Mouse (Mus musculus) adrenal gland, adult (tissue): ENCODE measurements around the gene Gpc5.

Source experiments
- DNase-seq, 2 experiments: peaks; one replicate each; pipeline ENCODE4 v3.0.0; 2022 to 2023; ENCODE audit warnings: low spot score in 1 of 2; ENCODE audit not compliant: inconsistent age in 2 of 2

The Gpc5 gene

DNA sequence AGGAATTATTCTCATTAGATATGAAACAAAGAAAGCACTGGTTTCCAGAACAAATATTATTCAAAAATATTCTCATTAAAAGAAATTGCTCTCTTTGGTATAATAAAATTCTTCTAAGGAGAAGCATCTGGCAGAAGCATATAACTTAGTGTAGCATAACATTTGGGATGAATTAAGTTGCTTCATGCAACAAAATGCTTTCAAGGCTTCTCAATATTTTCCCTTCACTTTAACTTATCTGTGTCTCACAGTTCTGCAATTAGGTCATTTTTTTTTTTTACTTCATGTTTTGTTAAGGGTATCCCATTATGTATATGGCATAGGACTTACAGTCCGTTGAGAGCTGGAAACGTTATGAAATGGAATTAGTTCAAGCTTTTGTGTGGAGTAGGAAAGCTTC lies 250.6 kb downstream of the Gpc5 start:
- DNase-seq = no peak

DNA sequence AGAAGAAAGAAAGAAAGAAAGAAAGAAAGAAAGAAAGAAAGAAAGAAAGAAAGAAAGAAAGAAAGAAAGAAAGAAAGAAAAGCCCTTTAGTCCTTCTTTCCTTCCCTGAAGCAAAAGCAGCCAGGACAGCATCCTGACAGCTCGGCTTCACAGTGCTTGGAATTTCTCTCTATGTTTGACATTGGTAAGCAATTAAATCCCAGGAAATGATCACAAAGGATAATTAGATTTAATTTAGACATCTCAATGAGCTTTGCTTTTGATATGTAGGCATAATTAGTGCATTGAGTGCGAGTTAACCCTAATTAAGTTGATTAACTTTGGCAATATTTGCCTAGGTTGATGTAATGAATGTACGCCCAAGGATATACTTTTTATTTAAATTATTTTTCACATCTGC lies 257.4 kb downstream of the Gpc5 start:
- no peak for DNase-seq

DNA sequence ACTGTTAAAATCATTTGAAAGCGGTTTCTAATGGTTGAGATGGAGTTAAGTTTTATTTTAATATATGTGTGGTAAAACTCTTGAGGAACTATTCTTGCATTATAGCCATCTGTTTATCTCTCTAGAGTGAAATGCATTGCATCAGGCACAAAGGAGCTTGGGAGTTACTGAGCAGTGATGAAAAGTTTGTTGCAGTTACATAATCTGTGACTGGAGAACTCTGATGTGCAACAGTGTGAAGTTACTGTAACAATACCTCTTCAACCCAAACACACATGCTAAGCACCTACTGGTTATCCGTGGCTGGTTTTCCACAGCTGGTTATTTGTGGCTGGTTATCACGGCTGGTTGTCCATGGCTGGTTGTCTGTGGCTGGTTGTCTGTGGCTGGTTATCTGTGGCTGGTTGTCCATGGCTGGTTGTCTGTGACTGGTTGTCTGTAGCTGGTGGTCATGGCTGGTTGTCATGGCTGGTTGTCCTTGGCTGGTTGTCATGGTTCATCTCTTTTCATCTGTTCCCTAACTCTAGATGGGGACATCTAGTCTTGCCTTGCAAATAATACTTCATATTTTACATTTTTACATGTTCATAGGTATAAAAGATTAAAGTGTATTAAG lies 273.4 kb downstream of the Gpc5 start:
- DNase-seq = no peak

DNA sequence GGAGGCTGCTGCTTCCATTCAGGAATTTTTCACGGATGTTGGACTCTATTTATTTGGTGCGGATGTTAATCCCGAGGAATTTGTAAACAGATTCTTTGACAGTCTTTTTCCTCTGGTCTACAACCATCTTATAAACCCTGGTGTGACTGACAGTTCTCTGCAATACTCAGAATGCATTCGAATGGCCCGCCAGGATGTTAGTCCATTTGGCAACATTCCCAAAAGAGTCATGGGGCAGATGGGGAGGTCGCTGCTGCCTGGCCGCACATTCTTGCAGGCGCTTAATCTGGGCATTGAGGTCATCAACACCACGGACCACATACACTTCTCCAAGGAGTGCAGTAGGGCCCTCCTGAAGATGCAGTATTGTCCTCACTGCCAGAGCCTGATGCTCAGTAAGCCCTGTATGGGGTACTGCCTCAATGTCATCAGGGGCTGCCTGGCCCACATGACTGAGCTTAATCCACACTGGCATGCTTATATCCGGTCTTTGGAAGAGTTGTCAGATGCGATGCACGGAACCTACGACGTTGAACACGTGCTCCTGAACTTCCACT lies 277.7 kb downstream of the Gpc5 start:
- no peak for DNase-seq

GRCm38 (mm10) chr14:115371131-115371530 lies 279.1 kb downstream of the Gpc5 start:
- DNase-seq = peak in 1 of 2 experiments; percentile 50

- DNase-seq = no peak
Measured at GRCm38 (mm10) chr14:115391831-115392230, 299.8 kb downstream of the Gpc5 start.

DNA sequence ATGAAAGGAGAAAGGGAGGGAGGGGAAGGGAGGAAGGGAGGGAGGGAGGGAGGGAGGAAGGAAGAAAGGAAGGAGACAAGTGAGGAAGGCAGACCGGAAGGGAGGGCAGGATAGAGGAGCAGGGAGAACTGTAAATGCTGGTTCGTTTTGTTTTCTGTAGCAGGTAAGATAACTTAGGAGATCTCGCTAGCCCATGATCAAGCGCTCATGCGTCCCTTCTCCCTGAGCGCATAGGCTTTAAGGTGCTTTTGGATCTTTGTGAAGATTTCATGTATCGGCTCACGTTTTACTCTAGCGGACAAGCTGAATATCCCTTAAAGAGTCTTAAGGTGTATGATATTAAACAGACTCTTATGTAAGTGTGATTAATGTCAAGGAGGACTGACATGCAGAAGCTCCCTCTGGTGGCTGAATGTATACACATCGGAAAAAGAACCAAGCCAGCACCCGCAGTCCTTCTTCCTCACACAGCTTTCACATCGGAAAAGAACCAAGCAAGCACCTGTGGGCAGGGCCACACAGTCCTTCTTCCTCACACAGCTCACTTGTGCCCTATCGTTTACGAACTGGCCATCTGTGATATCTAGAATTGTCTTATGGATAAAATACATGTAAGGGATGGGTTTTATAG lies 301.0 kb downstream of the Gpc5 start:
- peak; percentile 9 to 64 for DNase-seq

DNA sequence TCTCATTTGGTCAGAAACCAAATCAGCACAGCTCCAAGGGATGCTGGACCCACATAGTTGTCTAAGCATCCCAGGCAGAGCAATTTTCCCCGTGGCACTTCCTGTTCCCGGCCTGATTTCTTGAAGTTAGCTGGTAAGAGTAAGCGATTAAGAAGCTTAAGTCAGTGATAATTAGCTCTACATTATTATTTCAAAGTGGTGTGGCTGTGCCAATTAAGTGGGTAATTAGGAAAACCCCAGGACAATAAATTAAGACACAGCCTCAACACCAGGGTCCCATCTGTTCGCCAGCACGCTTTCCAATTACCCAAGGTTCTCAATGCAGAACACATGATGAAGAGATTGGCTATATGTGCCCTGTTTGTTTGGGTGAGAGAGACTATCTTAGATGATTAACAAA lies 314.6 kb downstream of the Gpc5 start:
- no peak for DNase-seq

GRCm38 (mm10) chr14:115407309-115407930 lies 315.4 kb downstream of the Gpc5 start:
- no peak for DNase-seq

GRCm38 (mm10) chr14:115410881-115411280 lies 318.9 kb downstream of the Gpc5 start:
- no peak for DNase-seq

DNA sequence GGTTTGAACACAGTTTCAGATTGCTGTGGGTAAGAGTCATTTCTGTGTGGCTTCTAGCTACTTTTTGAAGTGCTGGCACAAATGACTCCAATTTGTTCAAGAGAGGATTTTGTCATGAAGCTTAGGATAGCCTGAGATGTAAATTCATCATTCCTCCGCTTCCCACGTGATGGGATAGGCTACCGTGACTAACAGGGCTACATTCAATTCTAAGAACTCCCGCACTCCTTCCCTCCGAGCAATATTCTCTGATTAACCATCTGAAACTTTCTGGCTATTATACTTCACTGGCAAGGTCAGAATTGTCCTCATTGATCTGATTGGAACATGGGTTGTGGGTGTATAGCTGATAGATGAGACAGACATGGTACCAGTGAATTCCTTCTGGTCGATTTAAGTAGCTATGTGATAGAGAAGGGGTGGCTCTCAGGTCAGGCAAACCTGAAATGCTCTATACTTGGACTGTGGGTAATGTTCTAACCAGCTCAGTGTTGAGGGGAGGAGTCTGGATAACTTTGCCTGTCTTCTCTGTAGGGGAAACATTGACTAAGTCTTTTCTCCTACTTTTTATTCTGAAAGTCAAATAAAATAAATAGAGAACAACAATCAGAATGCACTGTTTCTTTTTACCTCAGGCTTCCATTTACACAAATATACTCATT lies 319.6 kb downstream of the Gpc5 start:
- DNase-seq = peak in 1 of 2 experiments; percentile 6

DNA sequence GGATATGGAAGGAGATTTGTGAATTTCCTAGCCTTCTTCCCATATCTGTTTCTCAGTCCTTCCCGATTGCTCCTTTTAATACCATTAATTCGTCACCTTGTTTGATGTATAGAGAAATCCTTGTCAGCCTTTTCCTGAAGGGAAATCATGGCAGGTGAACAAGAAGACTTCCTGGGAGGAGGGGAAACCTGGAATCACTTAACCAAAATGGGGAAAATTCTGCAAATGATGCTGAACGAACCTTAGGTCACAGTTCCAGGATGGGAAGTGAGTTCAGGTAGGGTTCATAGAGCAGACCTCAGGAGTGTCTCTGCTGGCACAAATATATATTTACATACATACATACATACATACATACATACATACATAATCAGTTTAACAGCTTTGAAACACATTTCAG lies 320.8 kb downstream of the Gpc5 start:
- peak in 1 of 2 experiments; percentile 9 for DNase-seq

- DNase-seq = no peak
Measured at GRCm38 (mm10) chr14:115413429-115413828, 321.4 kb downstream of the Gpc5 start.

- no peak for DNase-seq
Measured at GRCm38 (mm10) chr14:115414545-115414944, 322.5 kb downstream of the Gpc5 start.

- no peak for DNase-seq
Measured at GRCm38 (mm10) chr14:115431967-115432366, 340.0 kb downstream of the Gpc5 start.

GRCm38 (mm10) chr14:115432368-115432767 lies 340.4 kb downstream of the Gpc5 start:
- DNase-seq = no peak

- DNase-seq = no peak
Measured at GRCm38 (mm10) chr14:115436617-115437016, 344.6 kb downstream of the Gpc5 start.

GRCm38 (mm10) chr14:115444789-115445770 lies 353.1 kb downstream of the Gpc5 start:
- DNase-seq = no peak

DNA sequence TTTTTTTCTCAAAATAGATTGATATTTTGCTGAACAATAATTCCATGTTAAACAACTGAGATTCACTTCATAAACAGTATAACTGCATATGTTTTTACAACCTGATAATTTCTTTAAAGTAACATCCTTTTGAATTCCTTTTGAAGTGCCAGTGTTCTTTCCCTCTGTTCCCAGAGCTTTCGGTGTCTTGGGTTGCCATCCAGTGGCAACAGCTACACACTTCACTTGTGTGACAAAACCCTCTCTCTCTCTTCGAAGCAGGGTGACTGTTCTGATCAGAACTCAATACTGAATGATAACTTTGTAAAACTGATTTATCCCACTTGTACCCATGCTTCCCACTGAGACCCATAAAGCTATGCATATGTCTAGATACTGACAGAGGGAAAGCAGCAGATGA lies 358.9 kb downstream of the Gpc5 start:
- no peak for DNase-seq

- DNase-seq = peak in 1 of 2 experiments; percentile 29
Measured at GRCm38 (mm10) chr14:115467960-115468359, 375.9 kb downstream of the Gpc5 start.
